Mouse (Mus musculus) limb, embryonic 14.5 days (tissue): Measurements from ENCODE around the gene Kdm8. TPM values are rescaled to one million over a fixed set of nuclear protein-coding genes. Genes with fewer than 3 reads are reported as not detected.

Experiments used
- ATAC-seq: fragments of 200-750 bp; cut with Nextera tagmentation; 2 replicates; pipeline ENCODE4 v1.8.0; 2017; ENCODE audit warnings: low read depth, moderate number of reproducible peaks, moderate TSS enrichment; ENCODE audit not compliant: low FRiP score
- DNase-seq: peaks from one replicate; pipeline ENCODE4 v3.0.0-alpha.2; 2015; ENCODE audit warnings: low spot score
- H3K27ac ChIP-seq: fragments of 300-500 bp; sonication (generic); replicated peaks from 2 replicates; pipeline ENCODE4 v1.5.1; 2014; ENCODE audit warnings: low read depth, mild to moderate bottlenecking, low read length, moderate library complexity, mixed read lengths
- H3K27me3 ChIP-seq: fragments of 300-500 bp; sonication (generic); 2 replicates; pipeline ENCODE4 v1.6.1; 2014; ENCODE audit warnings: low read length, mixed read lengths; ENCODE audit not compliant: control insufficient read depth, insufficient read depth
- H3K36me3 ChIP-seq: fragments of 300-500 bp; sonication (generic); 2 replicates; pipeline ENCODE4 v1.6.1; 2014; ENCODE audit warnings: mild to moderate bottlenecking, low read length, moderate library complexity, mixed read lengths; ENCODE audit not compliant: control insufficient read depth, insufficient read depth
- H3K4me1 ChIP-seq: fragments of 300-500 bp; sonication (generic); 2 replicates; pipeline ENCODE4 v1.6.1; 2014; ENCODE audit warnings: antibody characterized with exemption, low read length, mixed read lengths; ENCODE audit not compliant: control insufficient read depth, insufficient read depth
- H3K4me2 ChIP-seq: fragments of 300-500 bp; sonication (generic); replicated peaks from 2 replicates; pipeline ENCODE4 v1.6.1; 2014; ENCODE audit warnings: low read depth, mild to moderate bottlenecking, low read length, moderate library complexity; ENCODE audit not compliant: severe bottlenecking
- H3K4me3 ChIP-seq: fragments of 300-500 bp; sonication (generic); replicated peaks from 2 replicates; pipeline ENCODE4 v1.5.1; 2014; ENCODE audit warnings: low read length
- H3K9ac ChIP-seq: fragments of 300-500 bp; sonication (generic); 2 replicates; pipeline ENCODE4 v1.6.1; 2014; ENCODE audit warnings: mild to moderate bottlenecking, low read depth, low read length, moderate library complexity; ENCODE audit not compliant: severe bottlenecking
- H3K9me3 ChIP-seq: fragments of 300-500 bp; sonication (generic); 2 replicates; pipeline ENCODE4 v1.6.1; 2016; ENCODE audit warnings: low read length; ENCODE audit not compliant: control insufficient read depth
- POLR2A ChIP-seq: fragments of 200-500 bp; IDR thresholded peaks from 2 replicates; pipeline ENCODE4 v1.8.0; 2012; ENCODE audit warnings: inconsistent platforms, mild to moderate bottlenecking, moderate library complexity, borderline replicate concordance; ENCODE audit not compliant: insufficient read depth, insufficient read length; ENCODE audit errors: extremely low read depth
- WGBS: fragments of 180-500 bp; shearing (Covaris S2); extraction: QIAGEN DNeasy Blood & Tissue Kit; methylation state at CpG from one replicate; pipeline ENCODE4 v1.1.7; 2014; 5-methylcytosine and 5-hydroxymethylcytosine counted together
- polyA plus RNA-seq, 2 experiments: library from polyadenylated mRNA; depleted of rRNA in 1 of 2; stranded (reverse) in 1 of 2; unstranded in 1 of 2; fragments of >200 nt; fragmentation: Nextera tagmentation in 1 of 2; extraction: Ambion mirVana in 1 of 2; gene quantifications; 2 replicates each; pipeline versions ENCODE4 v1.2.1 to v1.2.3; 2012 to 2014

Gene Kdm8
- 11.1 and 13.9 TPM in 2 replicates for polyA plus RNA-seq (2012; rRNA removed)
- polyA plus RNA-seq (2014; fragmentation: Nextera tagmentation; extraction: Ambion mirVana): 8.7 and 8.9 TPM in 2 replicates

DNA sequence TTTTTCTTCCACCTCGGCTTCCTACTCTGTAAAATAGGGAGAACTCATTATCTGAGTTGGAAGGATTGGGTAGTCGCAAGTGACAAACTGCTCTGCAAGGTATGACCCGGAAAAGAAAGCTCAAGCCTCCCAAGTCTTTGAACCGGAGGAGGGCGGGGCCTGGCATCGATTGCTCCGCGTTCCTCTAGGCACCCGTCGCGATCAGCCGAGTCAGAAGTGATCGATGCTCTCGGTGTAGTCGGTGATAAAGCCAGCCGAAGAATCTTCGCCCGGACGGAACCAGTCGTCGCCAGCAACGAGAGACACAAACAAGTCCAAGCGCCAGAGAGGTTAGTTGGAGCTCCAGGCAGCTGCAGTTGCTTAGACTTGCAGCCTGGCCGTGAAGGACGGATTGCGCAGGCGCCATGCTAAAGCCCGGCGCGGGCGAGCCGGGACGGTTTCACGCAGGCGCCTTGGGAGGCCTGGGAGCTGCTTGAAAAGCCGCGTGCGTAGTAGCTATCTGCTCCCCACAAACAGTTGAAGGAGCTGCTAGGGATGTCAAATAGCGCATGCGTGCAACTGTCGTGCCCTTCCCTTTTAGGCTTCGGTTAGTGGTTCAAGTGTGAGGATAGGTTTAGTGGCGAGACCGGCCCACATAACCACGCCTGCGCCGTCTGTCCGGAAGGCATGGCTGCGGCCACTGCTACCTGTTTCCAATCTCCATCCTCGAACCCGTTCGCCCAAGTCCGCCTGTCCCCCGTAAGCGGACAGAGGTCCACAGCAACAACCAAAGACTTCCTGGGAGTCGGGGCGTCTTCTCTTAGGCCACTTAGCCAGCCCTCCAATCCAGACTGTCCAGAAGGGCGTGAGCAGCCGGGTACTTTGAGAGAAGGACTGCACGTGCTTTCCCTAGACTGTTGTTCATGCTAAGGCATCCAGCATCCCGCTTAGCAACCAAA, at the start of gene Kdm8:
TSS of gene Kdm8 (plus strand) at position 213 of the 938 bp plus-strand sequence.
- Histone ChIP-seq H3K4me2 (peak within 1 kb of the TSS; percentile 59), H3K27me3 (no peaks in the 10 kb centered on the region), H3K4me1 (peaks cover 8% of the 10 kb centered on the region), H3K4me3 (peak within 1 kb of the TSS; percentile 55), H3K9me3 (no peaks in the 10 kb centered on the region), H3K27ac (peak within 1 kb of the TSS; percentile 93), H3K36me3 (no peaks in the 10 kb centered on the region), H3K9ac (peak within 1 kb of the TSS; percentile 68)
- TF ChIP-seq POLR2A: peak; percentile 54; the same call in 1 of the 2 replicates
- WGBS: 2% methylated on average over 61 of the region's 61 CpGs
- ATAC-seq (peak; percentile 96), DNase-seq (peak; percentile 98)

- Histone ChIP-seq H3K9me3 (no peaks in the 10 kb centered on the region), H3K27ac (no peak overlapping the region), H3K36me3 (no peaks in the 10 kb centered on the region), H3K4me2 (no peak overlapping the region), H3K4me1 (peaks cover 1% of the 10 kb centered on the region), H3K4me3 (no peak overlapping the region), H3K9ac (no peak overlapping the region), H3K27me3 (no peaks in the 10 kb centered on the region)
- WGBS: 79% methylated on average over 8 of the region's 8 CpGs
- ATAC-seq (no peak), DNase-seq (no peak)
- no peak for TF ChIP-seq POLR2A
Observed at GRCm38 (mm10) chr7:125398116-125398515, 46.4 kb upstream of the Kdm8 start.

DNA sequence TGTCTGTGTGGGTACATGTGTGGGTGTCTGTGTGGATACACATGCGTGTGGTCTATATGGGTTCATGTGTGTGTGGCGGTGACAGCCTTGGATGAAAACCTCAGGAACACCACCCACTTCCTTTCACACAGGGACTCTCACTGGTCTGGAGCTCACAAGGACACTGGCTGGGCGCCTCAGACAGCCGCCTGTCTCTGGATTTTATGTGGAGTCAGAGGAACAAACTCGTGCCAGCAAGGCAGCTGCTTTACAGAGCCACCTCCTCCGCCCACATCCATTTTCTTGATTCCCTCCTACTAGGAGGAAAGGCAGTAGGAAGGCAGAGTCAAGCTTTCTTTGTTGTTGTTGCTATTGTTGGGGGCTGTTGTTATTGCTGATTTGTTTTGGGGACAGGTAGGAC, 45.8 kb upstream of the Kdm8 start:
- Histone ChIP-seq H3K4me1 (no peaks in the 10 kb centered on the region), H3K4me3 (no peak overlapping the region), H3K36me3 (no peaks in the 10 kb centered on the region), H3K9me3 (no peaks in the 10 kb centered on the region), H3K27ac (no peak overlapping the region), H3K27me3 (no peaks in the 10 kb centered on the region), H3K9ac (no peak overlapping the region), H3K4me2 (no peak overlapping the region)
- WGBS: 58% methylated on average over 6 of the region's 6 CpGs
- TF ChIP-seq POLR2A: no peak
- ATAC-seq: no peak
- DNase-seq: no peak

DNA sequence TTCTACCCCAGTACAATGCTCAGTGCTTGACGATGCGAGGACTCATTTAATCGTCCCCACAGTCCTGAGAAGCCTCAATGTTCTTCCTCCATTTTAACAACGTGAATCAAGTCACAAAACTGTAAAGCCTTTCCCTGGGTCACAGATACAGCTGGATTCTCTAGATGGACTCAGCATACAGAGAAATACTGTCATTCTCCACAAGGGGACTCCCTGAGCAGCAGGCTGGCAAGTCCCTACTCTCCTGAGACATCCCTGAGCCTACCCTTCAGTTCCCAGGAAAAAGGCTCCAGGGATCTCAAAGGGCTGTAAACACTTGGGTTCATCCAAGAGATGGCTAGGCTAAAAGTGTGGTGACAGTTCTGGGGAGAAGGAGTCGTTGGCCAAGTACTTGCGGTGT, 37.3 kb upstream of the Kdm8 start:
- Histone ChIP-seq H3K27ac (no peak overlapping the region), H3K4me1 (no peaks in the 10 kb centered on the region), H3K27me3 (no peaks in the 10 kb centered on the region), H3K9ac (no peak overlapping the region), H3K4me2 (no peak overlapping the region), H3K36me3 (no peaks in the 10 kb centered on the region), H3K4me3 (no peak overlapping the region), H3K9me3 (no peaks in the 10 kb centered on the region)
- no peak for ATAC-seq
- DNase-seq: no peak
- 80% methylated on average over 6 of the region's 6 CpGs for WGBS
- TF ChIP-seq POLR2A: no peak

GRCm38 (mm10) chr7:125415087-125415486, 29.4 kb upstream of the Kdm8 start:
- DNase-seq (no peak), ATAC-seq (no peak)
- no peaks in the 10 kb centered on the region for H3K9me3 ChIP-seq
- no peak overlapping the region for H3K27ac ChIP-seq
- WGBS: 92% methylated on average over 1 of the region's 1 CpGs
- TF ChIP-seq POLR2A: no peak
- H3K4me3 ChIP-seq: no peak overlapping the region
- H3K4me2 ChIP-seq: no peak overlapping the region
- H3K36me3 ChIP-seq: no peaks in the 10 kb centered on the region
- H3K27me3 ChIP-seq: no peaks in the 10 kb centered on the region
- no peak overlapping the region for H3K9ac ChIP-seq
- H3K4me1 ChIP-seq: no peaks in the 10 kb centered on the region
